Mouse (Mus musculus) kidney, postnatal 0 days (tissue): Measurements from ENCODE around the gene Irgm1. TPM values are rescaled to one million over a fixed set of nuclear protein-coding genes. Genes with fewer than 3 reads are reported as not detected.
"Not testable (repeated sequence)": the region's sequence is repeated elsewhere in the genome, so short reads cannot be mapped to it uniquely, and the experiment has no call there.

Source experiments
- ATAC-seq: fragments of 200-750 bp; cut with Nextera tagmentation; replicated peaks from 2 replicates; pipeline ENCODE4 v1.8.0; 2017; ENCODE audit warnings: low read depth, moderate number of reproducible peaks, moderate TSS enrichment, moderate library complexity; ENCODE audit not compliant: low FRiP score
- DNase-seq: peaks from one replicate; pipeline ENCODE4 v3.0.0-alpha.2; 2016; ENCODE audit warnings: low spot score
- H3K27ac ChIP-seq: fragments of 300-500 bp; sonication (generic); 2 replicates; pipeline ENCODE4 v1.5.1; 2014; ENCODE audit warnings: mild to moderate bottlenecking
- H3K27me3 ChIP-seq: fragments of 300-500 bp; sonication (generic); 2 replicates; pipeline ENCODE4 v1.6.1; 2014; ENCODE audit warnings: low read length, mixed read lengths; ENCODE audit not compliant: insufficient read depth
- H3K36me3 ChIP-seq: fragments of 300-500 bp; sonication (generic); 2 replicates; pipeline ENCODE4 v1.6.1; 2014; ENCODE audit warnings: low read length, mixed read lengths; ENCODE audit not compliant: insufficient read depth
- H3K4me1 ChIP-seq: fragments of 300-500 bp; sonication (generic); replicated peaks from 2 replicates; pipeline ENCODE4 v1.6.1; 2014; ENCODE audit warnings: antibody characterized with exemption, low read length, mixed read lengths; ENCODE audit not compliant: insufficient read depth
- H3K4me2 ChIP-seq: fragments of 300-500 bp; sonication (generic); 2 replicates; pipeline ENCODE4 v1.6.1; 2014; ENCODE audit warnings: mild to moderate bottlenecking, low read length, moderate library complexity, mixed read lengths
- H3K4me3 ChIP-seq: fragments of 300-500 bp; sonication (generic); replicated peaks from 2 replicates; pipeline ENCODE4 v1.5.1; 2014; ENCODE audit warnings: low read depth, low read length
- H3K9ac ChIP-seq: fragments of 300-500 bp; sonication (generic); 2 replicates; pipeline ENCODE4 v1.6.1; 2014; ENCODE audit warnings: low read depth, low read length
- H3K9me3 ChIP-seq: fragments of 300-500 bp; sonication (generic); replicated peaks from 2 replicates; pipeline ENCODE4 v1.6.1; 2016; ENCODE audit warnings: low read length, inconsistent platforms, mixed read lengths
- CTCF ChIP-seq: IDR thresholded peaks from 2 replicates; pipeline ENCODE4 v1.5.1; 2016; ENCODE audit warnings: antibody characterized with exemption, low read depth, mild to moderate bottlenecking, moderate library complexity
- WGBS: fragments of 180-500 bp; shearing (Covaris S2); extraction: QIAGEN DNeasy Blood & Tissue Kit; methylation state at CpG from one replicate; pipeline ENCODE4 v1.1.7; 2014; 5-methylcytosine and 5-hydroxymethylcytosine counted together
- polyA plus RNA-seq: library from polyadenylated mRNA; unstranded; fragments of >200 nt; fragmentation: Nextera tagmentation; extraction: Ambion mirVana; gene quantifications from 2 replicates; pipeline ENCODE4 v1.2.1, GENCODE M21; 2015

The Irgm1 gene
- polyA plus RNA-seq, 1 experiment from 2014 or later: 32.0 TPM

- Histone ChIP-seq H3K9me3 (no peaks in the 10 kb centered on the region), H3K36me3 (no peaks in the 10 kb centered on the region), H3K4me3 (no peak overlapping the region), H3K4me2 (no peak overlapping the region), H3K4me1 (no peaks in the 10 kb centered on the region), H3K27ac (no peak overlapping the region), H3K27me3 (no peaks in the 10 kb centered on the region), H3K9ac (no peak overlapping the region)
- TF ChIP-seq CTCF: no peak
- no peak for ATAC-seq
- no peak for DNase-seq
- 63% methylated on average over 5 of the region's 5 CpGs for WGBS
Measured at GRCm38 (mm10) chr11:48846881-48847280, 24.6 kb downstream of the Irgm1 start.

GRCm38 (mm10) chr11:48846362-48846761 lies 25.1 kb downstream of the Irgm1 start:
- H3K27me3 ChIP-seq, H3K27ac ChIP-seq, H3K36me3 ChIP-seq, ATAC-seq, H3K9ac ChIP-seq, H3K4me1 ChIP-seq, DNase-seq, H3K4me3 ChIP-seq, H3K4me2 ChIP-seq, H3K9me3 ChIP-seq: not testable (repeated sequence)
- WGBS: 70% methylated on average over 2 of the region's 2 CpGs
- TF ChIP-seq CTCF: peak; percentile 7; the same call in 1 of the 2 replicates

GRCm38 (mm10) chr11:48845244-48845815 lies 26.2 kb downstream of the Irgm1 start:
- H3K9ac ChIP-seq: no peak overlapping the region
- no peak overlapping the region for H3K27ac ChIP-seq
- H3K9me3 ChIP-seq: no peaks in the 10 kb centered on the region
- DNase-seq (no peak), ATAC-seq (no peak)
- no peak overlapping the region for H3K4me2 ChIP-seq
- no peaks in the 10 kb centered on the region for H3K4me1 ChIP-seq
- H3K4me3 ChIP-seq: no peak overlapping the region
- 26% methylated on average over 13 of the region's 13 CpGs for WGBS
- H3K27me3 ChIP-seq: no peaks in the 10 kb centered on the region
- no peak for TF ChIP-seq CTCF
- H3K36me3 ChIP-seq: no peaks in the 10 kb centered on the region

GRCm38 (mm10) chr11:48844309-48844708 lies 27.2 kb downstream of the Irgm1 start:
- Histone ChIP-seq H3K4me3 (no peak overlapping the region), H3K27me3 (no peaks in the 10 kb centered on the region), H3K9ac (no peak overlapping the region), H3K4me2 (no peak overlapping the region), H3K27ac (no peak overlapping the region), H3K4me1 (0 out of 2 replicates have a peak, but pooled peaks cover 3% of the 10 kb centered on the region), H3K9me3 (no peaks in the 10 kb centered on the region), H3K36me3 (no peaks in the 10 kb centered on the region)
- DNase-seq: no peak
- no peak for ATAC-seq
- no peak for TF ChIP-seq CTCF
- 47% methylated on average over 6 of the region's 6 CpGs for WGBS

GRCm38 (mm10) chr11:48843202-48843601 lies 28.3 kb downstream of the Irgm1 start:
- ATAC-seq: no peak
- no peak overlapping the region for H3K4me3 ChIP-seq
- WGBS: 61% methylated on average over 11 of the region's 11 CpGs

GRCm38 (mm10) chr11:48842378-48842792 lies 29.1 kb downstream of the Irgm1 start:
- H3K27ac ChIP-seq: peak overlapping the region; percentile 5
- 83% methylated on average over 4 of the region's 4 CpGs for WGBS
- no peak for DNase-seq

More at GRCm38 (mm10) chr11:48843202-48843601, 28.3 kb downstream of the Irgm1 start:
- DNase-seq: no peak
- Histone ChIP-seq H3K36me3 (no peaks in the 10 kb centered on the region), H3K9me3 (no peaks in the 10 kb centered on the region), H3K9ac (no peak overlapping the region), H3K4me2 (no peak overlapping the region), H3K4me1 (peaks cover 12% of the 10 kb centered on the region; the same call in 1 of the 2 replicates), H3K27me3 (no peaks in the 10 kb centered on the region), H3K27ac (peak overlapping the region; percentile 5; the same call in 1 of the 2 replicates)
- TF ChIP-seq CTCF: no peak

GRCm38 (mm10) chr11:48841213-48841612 lies 30.3 kb downstream of the Irgm1 start:
- 52% methylated on average over 5 of the region's 5 CpGs for WGBS
- H3K9ac ChIP-seq: no peak overlapping the region
- no peak overlapping the region for H3K4me3 ChIP-seq
- H3K36me3 ChIP-seq: no peaks in the 10 kb centered on the region
- ATAC-seq: no peak
- H3K9me3 ChIP-seq: no peaks in the 10 kb centered on the region
- no peak overlapping the region for H3K27ac ChIP-seq
- no peaks in the 10 kb centered on the region for H3K27me3 ChIP-seq
- no peak for DNase-seq
- H3K4me1 ChIP-seq: peaks cover 15% of the 10 kb centered on the region; the same call in 1 of the 2 replicates
- no peak overlapping the region for H3K4me2 ChIP-seq
- TF ChIP-seq CTCF: no peak

More at GRCm38 (mm10) chr11:48842378-48842792, 29.1 kb downstream of the Irgm1 start:
- Histone ChIP-seq H3K4me1 (peaks cover 15% of the 10 kb centered on the region; the same call in 1 of the 2 replicates), H3K36me3 (no peaks in the 10 kb centered on the region), H3K4me2 (no peak overlapping the region), H3K4me3 (no peak overlapping the region), H3K27me3 (no peaks in the 10 kb centered on the region), H3K9ac (no peak overlapping the region), H3K9me3 (no peaks in the 10 kb centered on the region)
- no peak for TF ChIP-seq CTCF
- ATAC-seq: no peak
